Mouse (Mus musculus) layer of hippocampus, postnatal 14 days (tissue): ENCODE data around the gene Gm10256. TPM values are rescaled to one million over a fixed set of nuclear protein-coding genes. Genes with fewer than 3 reads are reported as not detected.
"Not testable (repeated sequence)": the region's sequence is repeated elsewhere in the genome, so short reads cannot be mapped to it uniquely, and the experiment has no call there.

Experiments
- DNase-seq, 2 experiments: peaks; one replicate each; pipeline ENCODE4 v3.0.0; 2021 to 2022; ENCODE audit warnings: low spot score in 2 of 2, mixed read lengths in 1 of 2
- long read RNA-seq, 2 experiments: library from polyadenylated mRNA; stranded (forward); transcript quantifications; one replicate each; pipeline ENCODE4 v2.0.0; 2021
- total RNA-seq, 2 experiments: library from RNA; stranded (reverse); gene quantifications; 2 replicates each; pipeline ENCODE4 v1.2.3; 2021

The Gm10256 gene
- not detected for total RNA-seq
- long read RNA-seq, experiment 1, result 0 reads
- long read RNA-seq, experiment 2, result 0 reads

DNA sequence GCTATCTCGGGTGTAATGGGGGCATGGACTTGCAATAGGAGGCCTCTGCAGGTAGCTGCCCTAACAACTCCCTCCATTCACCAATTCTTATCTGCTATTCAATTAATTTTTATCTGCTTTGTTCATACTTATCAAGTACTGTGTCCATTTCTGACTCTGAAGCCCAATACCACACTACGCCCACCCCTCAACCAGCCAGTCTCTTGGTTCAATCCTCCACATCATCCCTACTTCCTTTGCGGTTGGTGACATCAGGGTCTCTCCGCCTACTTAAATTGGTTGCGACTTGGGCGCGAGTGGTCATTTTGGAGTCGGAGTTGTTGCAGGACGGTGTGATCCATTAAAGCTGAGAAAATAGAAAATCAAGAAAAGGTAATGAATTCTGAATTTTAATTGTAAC, at the start of gene Gm10256, which contains the start of gene Rbmy:
Gene Gm10256, plus strand, starts transcription at position 320 of the 400 bp plus-strand sequence.
Gene Rbmy, plus strand, starts transcription at position 301 of the 400 bp plus-strand sequence.
- not testable (repeated sequence) for DNase-seq

- not testable (repeated sequence) for DNase-seq
Observed at GRCm38 (mm10) chrY:2796105-2796504, 34.4 kb upstream of the Gm10256 start, which contains the start of gene Gm4064. TSS of gene Gm4064 (minus strand) at chrY:2796205.

DNA sequence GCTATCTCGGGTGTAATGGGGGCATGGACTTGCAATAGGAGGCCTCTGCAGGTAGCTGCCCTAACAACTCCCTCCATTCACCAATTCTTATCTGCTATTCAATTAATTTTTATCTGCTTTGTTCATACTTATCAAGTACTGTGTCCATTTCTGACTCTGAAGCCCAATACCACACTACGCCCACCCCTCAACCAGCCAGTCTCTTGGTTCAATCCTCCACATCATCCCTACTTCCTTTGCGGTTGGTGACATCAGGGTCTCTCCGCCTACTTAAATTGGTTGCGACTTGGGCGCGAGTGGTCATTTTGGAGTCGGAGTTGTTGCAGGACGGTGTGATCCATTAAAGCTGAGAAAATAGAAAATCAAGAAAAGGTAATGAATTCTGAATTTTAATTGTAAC, 70.2 kb downstream of the Gm10256 start, which contains the start of gene Gm10352:
Gene Gm10352, plus strand, starts transcription at position 301 of the 400 bp plus-strand sequence.
- not testable (repeated sequence) for DNase-seq

Other genes with a start within 250 kb of the Gm10256 start
- not detected for gene H2al2c, start 231.6 kb upstream of the Gm10256 start, total RNA-seq
- gene Sry, start 167.0 kb upstream of the Gm10256 start, total RNA-seq, result not detected
- gene H2al2b, start 110.0 kb upstream of the Gm10256 start, total RNA-seq, result not detected
- not detected for gene Gm4064, start 34.5 kb upstream of the Gm10256 start, total RNA-seq
- not detected for gene Rbmy, start within 50 bp of the Gm10256 start, total RNA-seq
- not detected for gene Gm10352, start 70.3 kb downstream of the Gm10256 start, total RNA-seq
- gene Gm29289, start 101.9 kb downstream of the Gm10256 start, total RNA-seq, result not detected